Mouse (Mus musculus) erythroblast, embryonic 14.5 days (primary cell): ENCODE measurements at regions not wholly inside any gene's neighbourhood (a gene's known extent, or its start where the extent isn't known, plus 50 kb on each side); places are given as distances from the start of the nearest gene placed in this dataset.
A peak's percentile ranks its signal among the peaks of the same experiment; 100 is the strongest.

ENCODE experiments used
- H3K27me3 ChIP-seq: 2 replicates; pipeline ENCODE4 v1.6.1; 2012; ENCODE audit warnings: inconsistent platforms; ENCODE audit not compliant: control insufficient read depth
- H3K36me3 ChIP-seq: 2 replicates; pipeline ENCODE4 v1.6.1; 2012; ENCODE audit warnings: mild to moderate bottlenecking, inconsistent platforms; ENCODE audit not compliant: control insufficient read depth
- H3K4me1 ChIP-seq: 2 replicates; pipeline ENCODE4 v1.6.1; 2012; ENCODE audit warnings: inconsistent platforms; ENCODE audit not compliant: control insufficient read depth
- H3K4me3 ChIP-seq: replicated peaks from 2 replicates; pipeline ENCODE3; 2012; ENCODE audit warnings: moderate library complexity, mild to moderate bottlenecking, inconsistent platforms
- H3K9me3 ChIP-seq: 2 replicates; pipeline ENCODE4 v1.6.1; 2012; ENCODE audit warnings: low read length, inconsistent platforms, mixed read lengths; ENCODE audit not compliant: control insufficient read depth
- GATA1 ChIP-seq: IDR thresholded peaks from 2 replicates; pipeline ENCODE4 v1.6.1; 2012; ENCODE audit warnings: low read length, inconsistent platforms, mixed read lengths
- TAL1 ChIP-seq: IDR thresholded peaks from 3 replicates; pipeline ENCODE4 v1.6.1; 2012; ENCODE audit warnings: low read length, inconsistent platforms, mixed read lengths

- peaks cover 3% of the 10 kb centered on the region; the same call in 1 of the 2 replicates for H3K9me3 ChIP-seq
- H3K4me3 ChIP-seq: no peak overlapping the region
- TF ChIP-seq GATA1: no peak
- no peak for TF ChIP-seq TAL1
- peaks cover 76% of the 10 kb centered on the region for H3K27me3 ChIP-seq
- peaks cover 1% of the 10 kb centered on the region; the same call in 1 of the 2 replicates for H3K4me1 ChIP-seq
- no peaks in the 10 kb centered on the region for H3K36me3 ChIP-seq
Observed at GRCm38 (mm10) chr11:84708222-84708730, 111.0 kb downstream of the Mrm1 start.

- H3K4me3 ChIP-seq: no peak overlapping the region
Observed at GRCm38 (mm10) chr11:84707772-84708171, 111.5 kb downstream of the Mrm1 start.

GRCm38 (mm10) chr11:84706692-84707091 lies 112.6 kb downstream of the Mrm1 start:
- Histone ChIP-seq H3K4me1 (peaks cover 16% of the 10 kb centered on the region), H3K9me3 (peaks cover 3% of the 10 kb centered on the region; the same call in 1 of the 2 replicates), H3K36me3 (no peaks in the 10 kb centered on the region), H3K27me3 (peaks cover 60% of the 10 kb centered on the region), H3K4me3 (no peak overlapping the region)
- TF ChIP-seq GATA1 (no peak), TAL1 (no peak)

More at GRCm38 (mm10) chr11:84707772-84708171, 111.5 kb downstream of the Mrm1 start:
- TF ChIP-seq TAL1: no peak
- no peak for TF ChIP-seq GATA1
- Histone ChIP-seq H3K9me3 (peaks cover 3% of the 10 kb centered on the region; the same call in 1 of the 2 replicates), H3K27me3 (peaks cover 71% of the 10 kb centered on the region), H3K4me1 (peaks cover 6% of the 10 kb centered on the region), H3K36me3 (no peaks in the 10 kb centered on the region)

GRCm38 (mm10) chr11:84701319-84702175 lies 117.8 kb downstream of the Mrm1 start:
- peak overlapping the region; percentile 48 for H3K4me3 ChIP-seq
- TF ChIP-seq TAL1: peak; percentile 28; the same call in 1 of the 3 replicates
- peak; percentile 17 for TF ChIP-seq GATA1
- peaks cover 3% of the 10 kb centered on the region; the same call in 1 of the 2 replicates for H3K9me3 ChIP-seq
- peaks cover 66% of the 10 kb centered on the region for H3K4me1 ChIP-seq
- no peaks in the 10 kb centered on the region for H3K36me3 ChIP-seq
- peaks cover 11% of the 10 kb centered on the region for H3K27me3 ChIP-seq

- H3K4me1 ChIP-seq: peaks cover 82% of the 10 kb centered on the region
- no peaks in the 10 kb centered on the region for H3K36me3 ChIP-seq
- no peak for TF ChIP-seq GATA1
- TF ChIP-seq TAL1: no peak
- H3K9me3 ChIP-seq: no peaks in the 10 kb centered on the region
- H3K27me3 ChIP-seq: no peaks in the 10 kb centered on the region; the same call in 1 of the 2 replicates
- no peak overlapping the region for H3K4me3 ChIP-seq
Observed at GRCm38 (mm10) chr11:84697521-84697920, 121.8 kb downstream of the Mrm1 start.

GRCm38 (mm10) chr11:84692638-84693037 lies 126.7 kb downstream of the Mrm1 start:
- Histone ChIP-seq H3K4me1 (peaks cover 53% of the 10 kb centered on the region), H3K4me3 (peak overlapping the region; percentile 61), H3K9me3 (no peaks in the 10 kb centered on the region), H3K27me3 (peaks cover 2% of the 10 kb centered on the region), H3K36me3 (no peaks in the 10 kb centered on the region)
- TF ChIP-seq GATA1: no peak
- TF ChIP-seq TAL1: no peak

- TF ChIP-seq TAL1: no peak
- TF ChIP-seq GATA1: no peak
- peaks cover 43% of the 10 kb centered on the region for H3K4me1 ChIP-seq
- peaks cover 5% of the 10 kb centered on the region for H3K27me3 ChIP-seq
- H3K36me3 ChIP-seq: no peaks in the 10 kb centered on the region
- peak overlapping the region; percentile 61 for H3K4me3 ChIP-seq
- H3K9me3 ChIP-seq: no peaks in the 10 kb centered on the region
Observed at GRCm38 (mm10) chr11:84691410-84692148, 127.7 kb downstream of the Mrm1 start.

GRCm38 (mm10) chr11:84686473-84686872 lies 132.8 kb downstream of the Mrm1 start:
- TF ChIP-seq TAL1: no peak
- TF ChIP-seq GATA1: no peak
- no peaks in the 10 kb centered on the region for H3K36me3 ChIP-seq
- H3K4me3 ChIP-seq: no peak overlapping the region
- peaks cover 22% of the 10 kb centered on the region for H3K4me1 ChIP-seq
- H3K27me3 ChIP-seq: peaks cover 5% of the 10 kb centered on the region
- no peaks in the 10 kb centered on the region for H3K9me3 ChIP-seq

GRCm38 (mm10) chr11:84684325-84684724 lies 135.0 kb downstream of the Mrm1 start:
- H3K36me3 ChIP-seq: no peaks in the 10 kb centered on the region
- TF ChIP-seq TAL1 (no peak), GATA1 (no peak)
- peaks cover 13% of the 10 kb centered on the region for H3K27me3 ChIP-seq
- peaks cover 10% of the 10 kb centered on the region for H3K4me1 ChIP-seq
- H3K4me3 ChIP-seq: no peak overlapping the region
- no peaks in the 10 kb centered on the region for H3K9me3 ChIP-seq
